Mouse (Mus musculus) adrenal gland, adult 18-20 months (tissue): Measurements from ENCODE around the gene Vmn2r55. TPM values are rescaled to one million over a fixed set of nuclear protein-coding genes. Genes with fewer than 3 reads are reported as not detected.
"Not testable (repeated sequence)": the region's sequence is repeated elsewhere in the genome, so short reads cannot be mapped to it uniquely, and the experiment has no call there.

Experiments used
- DNase-seq, 2 experiments: peaks; one replicate each; pipeline ENCODE4 v3.0.0; 2021 to 2022; ENCODE audit warnings: low spot score in 2 of 2
- long read RNA-seq, 2 experiments: library from polyadenylated mRNA; stranded (forward); transcript quantifications; one replicate each; pipeline ENCODE4 v2.0.0; 2021
- total RNA-seq, 2 experiments: library from RNA; stranded (reverse); gene quantifications; 1 replicate in 1 of 2; 2 replicates in 1 of 2; pipeline ENCODE4 v1.2.3; 2021

The Vmn2r55 gene
- total RNA-seq: not detected
- long read RNA-seq, experiment 1: 0 reads
- long read RNA-seq, experiment 2: 0 reads

GRCm38 (mm10) chr7:12684903-12685302, at the start of gene Vmn2r55:
Gene Vmn2r55, minus strand, starts transcription at chr7:12685003.
- not testable (repeated sequence) for DNase-seq

GRCm38 (mm10) chr7:12640219-12640618, 44.6 kb downstream of the Vmn2r55 start, which contains the start of gene Vmn2r54:
Gene Vmn2r54, minus strand, starts transcription at chr7:12640319.
- not testable (repeated sequence) for DNase-seq

- no peak for DNase-seq
Measured at GRCm38 (mm10) chr7:12608688-12609087, 76.1 kb downstream of the Vmn2r55 start, which contains the start of gene Vmn2r53. Gene Vmn2r53, minus strand, starts transcription at chr7:12608788.

Other genes starting within 250 kb of the Vmn2r55 start
- 1 to 10 TPM; 7.4 to 9.2 TPM for gene Zfp606, start 206.7 kb downstream of the Vmn2r55 start, total RNA-seq
- gene 2900092C05Rik, start 172.5 kb downstream of the Vmn2r55 start, total RNA-seq: not detected
- under 1 TPM; 0.03 TPM for gene Vmn2r53, start 76.2 kb downstream of the Vmn2r55 start, total RNA-seq
- not detected for gene Vmn2r54, start 44.7 kb downstream of the Vmn2r55 start, total RNA-seq
- gene Vmn2r56, start 50.0 kb upstream of the Vmn2r55 start, total RNA-seq: not detected
- gene Zscan18, start 118.6 kb upstream of the Vmn2r55 start, total RNA-seq: 1 to 10 TPM; 2.4 to 3.1 TPM
- 10 to 100 TPM in 1 of 2 experiments, 1 to 10 TPM in 1; 9.2 to 10.1 TPM for gene Zfp329, start 133.9 kb upstream of the Vmn2r55 start, total RNA-seq
- 10 to 100 TPM; 20.0 to 27.6 TPM for gene Zfp110, start 149.8 kb upstream of the Vmn2r55 start, total RNA-seq
- 1 to 10 TPM; 3.0 to 4.0 TPM for gene Zfp128, start 196.2 kb upstream of the Vmn2r55 start, total RNA-seq
- 10 to 100 TPM; 13.9 to 14.2 TPM for gene Zscan22, start 212.8 kb upstream of the Vmn2r55 start, total RNA-seq
- gene Rps5, start 237.3 kb upstream of the Vmn2r55 start, total RNA-seq: 100 to 1,000 TPM; 896 to 922 TPM
- gene Rnf225, start 242.4 kb upstream of the Vmn2r55 start, total RNA-seq: under 1 TPM; 0.30 to 0.45 TPM